Mouse (Mus musculus) ES-Bruce4 (cell line): ENCODE data around the gene Nfya. TPM values are rescaled to one million over a fixed set of nuclear protein-coding genes. Genes with fewer than 3 reads are reported as not detected.
A peak's percentile ranks its signal among the peaks of the same experiment; 100 is the strongest.

Experiments used
- H3K27ac ChIP-seq: 2 replicates; pipeline ENCODE4 v1.5.1; 2012; ENCODE audit warnings: low read length, inconsistent platforms; ENCODE audit not compliant: insufficient read depth
- H3K27me3 ChIP-seq: 2 replicates; pipeline ENCODE4 v1.6.1; 2012; ENCODE audit warnings: mild to moderate bottlenecking, low read length, inconsistent platforms; ENCODE audit not compliant: control insufficient read depth, poor library complexity, insufficient read depth, severe bottlenecking
- H3K36me3 ChIP-seq: 2 replicates; pipeline ENCODE4 v1.6.1; 2012; ENCODE audit warnings: inconsistent platforms, mild to moderate bottlenecking, low read length, moderate library complexity; ENCODE audit not compliant: control insufficient read depth, poor library complexity, insufficient read depth, severe bottlenecking
- H3K4me1 ChIP-seq: one replicate; pipeline ENCODE4 v1.8.1; 2011; ENCODE audit warnings: low read length; ENCODE audit not compliant: control insufficient read depth, insufficient read depth
- H3K4me3 ChIP-seq: 2 replicates; pipeline ENCODE4 v1.5.1; 2011; ENCODE audit warnings: low read depth, mild to moderate bottlenecking, low read length
- H3K9ac ChIP-seq: 2 replicates; pipeline ENCODE4 v1.6.1; 2012; ENCODE audit warnings: low read depth, mild to moderate bottlenecking, inconsistent platforms; ENCODE audit not compliant: poor library complexity, severe bottlenecking
- H3K9me3 ChIP-seq: replicated peaks from 2 replicates; pipeline ENCODE4 v1.6.1; 2012; ENCODE audit warnings: mild to moderate bottlenecking, low read length, inconsistent platforms; ENCODE audit not compliant: control insufficient read depth, poor library complexity, insufficient read depth, severe bottlenecking
- CTCF ChIP-seq: IDR thresholded peaks from one replicate; pipeline ENCODE4 v1.8.1; 2011; ENCODE audit warnings: low read depth, low read length
- EP300 ChIP-seq: IDR thresholded peaks from 2 replicates; pipeline ENCODE4 v1.6.1; 2011; ENCODE audit warnings: low read depth, low read length; ENCODE audit not compliant: insufficient read depth
- POLR2A ChIP-seq: IDR thresholded peaks from one replicate; pipeline ENCODE4 v1.8.1; 2011; ENCODE audit warnings: low read length; ENCODE audit not compliant: insufficient read depth
- polyA plus RNA-seq: library from polyadenylated mRNA; stranded (reverse); fragments of >200 nt; gene quantifications from 2 replicates; pipeline ENCODE4 v1.2.4, GENCODE M21; 2011; ENCODE audit warnings: low read depth; ENCODE audit not compliant: missing spikeins, insufficient read depth, insufficient read length

Gene Nfya
- polyA plus RNA-seq, 1 experiment: 60.1 TPM

DNA sequence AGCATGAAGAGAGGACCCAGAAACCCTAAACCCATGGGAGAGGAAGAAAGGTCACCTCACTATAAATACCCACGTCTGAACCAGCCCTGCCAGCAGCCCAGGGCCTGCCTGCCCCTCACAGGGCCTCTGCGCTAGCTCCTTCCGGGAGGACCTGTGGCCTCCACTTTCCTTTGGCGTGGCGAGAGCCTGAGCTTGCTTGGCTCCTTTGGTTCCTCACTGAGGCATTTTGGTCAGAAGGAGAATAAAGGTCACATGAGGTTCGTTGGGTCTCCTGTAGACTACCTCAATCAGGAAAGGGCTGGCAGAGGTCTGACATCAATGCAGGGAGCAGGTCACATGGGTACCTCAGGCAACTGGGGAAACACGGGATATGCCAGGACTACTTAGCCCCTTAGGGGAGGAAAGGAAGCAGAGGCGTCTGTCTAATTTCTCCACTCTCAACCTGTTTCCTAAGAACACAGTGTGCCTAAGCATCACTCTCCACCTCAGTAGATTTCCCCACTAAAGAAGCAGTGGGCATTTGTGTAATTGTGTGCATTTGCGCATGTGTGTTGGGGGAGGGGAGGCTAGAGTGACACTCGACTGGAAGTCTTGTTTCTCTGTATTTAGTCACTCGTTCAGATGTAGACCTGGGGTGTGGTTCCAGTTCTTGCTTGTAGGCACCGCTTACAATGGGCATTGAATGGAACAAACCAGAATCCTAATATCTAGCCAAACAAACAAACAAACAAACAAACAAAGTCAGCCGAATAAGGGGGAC is 17.5 kb upstream of the Nfya start:
- no peaks in the 10 kb centered on the region for H3K27me3 ChIP-seq
- H3K4me1 ChIP-seq: peaks cover 9% of the 10 kb centered on the region

DNA sequence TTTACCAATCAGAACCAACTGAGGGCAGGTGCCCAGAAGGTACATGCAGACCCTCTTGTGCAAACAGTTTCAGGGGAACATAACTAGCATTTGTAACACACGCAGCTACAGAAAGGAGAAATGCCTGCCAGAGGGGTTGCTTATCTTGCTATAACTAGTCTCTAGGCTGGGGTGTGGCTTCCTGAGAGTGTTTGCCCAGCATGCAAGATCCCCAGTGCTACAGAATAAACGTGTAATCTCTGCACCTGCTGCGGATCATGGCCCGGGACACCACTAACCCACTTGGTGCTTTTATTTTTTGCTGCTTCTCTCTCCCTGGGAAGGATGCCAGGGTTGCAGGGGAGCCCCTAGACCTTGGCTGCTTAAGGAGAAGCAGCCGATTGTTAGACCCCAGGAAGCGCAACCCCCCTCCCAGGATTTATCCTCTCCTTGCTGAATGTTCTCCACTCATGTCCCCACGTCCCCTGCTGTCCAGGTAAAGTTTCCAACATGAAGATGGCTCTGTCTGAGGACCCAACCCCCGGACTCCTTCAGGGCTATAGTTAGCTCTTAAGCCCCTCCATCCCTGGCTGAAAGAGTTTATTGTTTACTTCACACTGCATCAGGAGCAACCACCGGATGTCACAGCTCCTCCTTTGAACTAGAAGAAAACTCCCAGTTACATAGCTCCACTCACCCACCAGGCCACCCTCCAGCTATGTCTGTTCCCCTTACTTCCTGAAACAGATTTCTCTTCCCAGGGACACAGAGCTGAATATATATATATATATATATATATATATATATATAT is 16.3 kb upstream of the Nfya start:
- Histone ChIP-seq H3K9me3 (no peaks in the 10 kb centered on the region), H3K27ac (no peak overlapping the region), H3K27me3 (no peaks in the 10 kb centered on the region), H3K9ac (no peak overlapping the region), H3K4me3 (no peak overlapping the region), H3K36me3 (no peaks in the 10 kb centered on the region), H3K4me1 (peaks cover 4% of the 10 kb centered on the region)
- TF ChIP-seq CTCF (no peak), EP300 (no peak), POLR2A (no peak)

More for the DNA sequence above, 17.5 kb upstream of the Nfya start:
- H3K27ac ChIP-seq: peak overlapping the region; percentile 45; the same call in 1 of the 2 replicates
- H3K36me3 ChIP-seq: no peaks in the 10 kb centered on the region
- H3K9ac ChIP-seq: peak overlapping the region; percentile 3; the same call in 1 of the 2 replicates
- no peak for TF ChIP-seq POLR2A
- TF ChIP-seq EP300: no peak
- no peak for TF ChIP-seq CTCF
- no peaks in the 10 kb centered on the region for H3K9me3 ChIP-seq
- no peak overlapping the region for H3K4me3 ChIP-seq

DNA sequence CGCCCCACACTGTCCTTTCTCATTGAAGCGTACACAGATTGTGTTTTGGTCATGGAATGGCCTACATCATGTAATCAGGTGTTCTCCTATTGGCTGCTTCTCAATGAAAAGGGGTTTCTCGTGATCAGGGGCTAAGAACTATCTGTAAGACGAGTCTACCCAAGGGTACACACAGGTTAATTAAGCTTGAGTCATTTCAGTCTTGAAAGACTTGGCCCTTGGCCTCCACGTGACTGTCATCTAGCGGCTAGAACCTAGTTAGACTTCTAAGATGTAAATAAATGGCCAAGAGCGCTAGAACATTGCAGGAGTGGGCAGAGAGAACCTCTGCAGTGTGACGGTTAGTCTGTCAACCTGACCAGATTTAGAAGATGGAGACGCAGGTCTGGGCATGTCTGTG is 14.5 kb upstream of the Nfya start:
- Histone ChIP-seq H3K36me3 (no peaks in the 10 kb centered on the region; the same call in 1 of the 2 replicates), H3K27ac (no peak overlapping the region), H3K27me3 (no peaks in the 10 kb centered on the region), H3K4me1 (peaks cover 2% of the 10 kb centered on the region), H3K9me3 (no peaks in the 10 kb centered on the region), H3K9ac (no peak overlapping the region), H3K4me3 (no peak overlapping the region)
- TF ChIP-seq POLR2A (no peak), EP300 (no peak), CTCF (no peak)

DNA sequence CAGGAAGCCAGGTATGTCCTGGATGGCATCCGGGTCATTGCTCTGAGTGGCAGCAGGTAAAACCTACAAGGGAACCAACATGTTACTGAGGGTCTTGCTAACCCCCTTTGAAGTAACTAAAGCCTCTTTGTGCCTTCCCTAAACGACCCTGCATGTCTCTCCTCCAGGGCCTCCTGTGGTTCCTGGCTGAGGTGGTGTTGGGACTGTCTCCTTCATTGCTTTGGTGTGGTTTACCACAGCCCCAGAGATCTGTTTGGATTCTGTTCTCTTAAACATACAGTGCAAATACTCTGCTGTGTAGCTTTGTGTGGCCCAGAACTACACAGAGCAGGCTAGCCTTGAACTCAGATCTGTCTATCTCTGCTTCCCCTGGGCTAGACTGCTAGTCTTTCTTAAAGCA is 9.9 kb upstream of the Nfya start:
- Histone ChIP-seq H3K36me3 (peaks cover 32% of the 10 kb centered on the region), H3K4me1 (peaks cover 2% of the 10 kb centered on the region), H3K27me3 (no peaks in the 10 kb centered on the region), H3K9me3 (no peaks in the 10 kb centered on the region), H3K27ac (no peak overlapping the region), H3K4me3 (no peak overlapping the region), H3K9ac (no peak overlapping the region)
- TF ChIP-seq POLR2A (no peak), EP300 (no peak), CTCF (no peak)

DNA sequence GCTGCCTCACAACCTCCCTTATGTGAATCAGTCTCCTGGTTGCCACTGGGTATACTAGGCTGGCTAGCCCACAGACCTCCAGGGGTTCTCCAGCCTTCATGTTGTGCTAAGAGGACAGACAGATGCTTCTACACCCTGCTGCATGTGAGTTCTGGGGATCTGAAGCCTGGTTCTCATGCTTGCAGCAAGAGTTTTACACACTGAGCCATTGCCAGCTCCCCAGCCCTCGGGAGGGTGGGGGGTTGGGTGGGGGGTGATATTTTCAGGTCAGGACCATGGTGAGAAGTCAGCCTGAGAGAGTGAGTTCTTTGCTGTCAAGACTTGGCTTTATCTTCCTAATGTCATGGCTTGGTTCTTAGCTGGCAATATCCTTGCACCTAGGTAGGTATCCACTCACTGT is 9.1 kb upstream of the Nfya start:
- Histone ChIP-seq H3K4me3 (no peak overlapping the region), H3K9ac (no peak overlapping the region), H3K36me3 (peaks cover 37% of the 10 kb centered on the region), H3K27ac (no peak overlapping the region), H3K9me3 (no peaks in the 10 kb centered on the region), H3K4me1 (peaks cover 2% of the 10 kb centered on the region), H3K27me3 (no peaks in the 10 kb centered on the region)
- TF ChIP-seq EP300: no peak
- no peak for TF ChIP-seq CTCF
- TF ChIP-seq POLR2A: no peak

DNA sequence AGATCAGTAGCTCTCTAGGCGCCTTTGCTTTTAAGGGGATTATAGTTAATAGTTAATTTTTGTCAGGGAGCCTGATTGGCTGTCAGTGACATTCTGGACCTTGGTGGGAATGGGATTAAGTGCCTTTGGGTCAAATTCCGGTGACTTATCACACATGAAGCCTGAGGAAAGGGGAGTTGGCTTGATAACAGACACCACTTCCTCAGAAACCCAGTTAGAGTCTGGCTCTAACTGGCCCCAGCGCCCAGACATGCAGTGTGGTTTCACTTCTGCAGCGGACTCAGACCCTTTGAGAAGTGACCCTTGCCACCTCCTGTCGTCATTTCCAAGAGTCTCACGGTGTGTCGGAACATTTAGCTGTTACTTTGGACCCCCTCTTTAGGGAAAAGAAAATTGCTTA is 8.5 kb upstream of the Nfya start:
- H3K4me3 ChIP-seq: no peak overlapping the region
- no peak overlapping the region for H3K9ac ChIP-seq
- no peaks in the 10 kb centered on the region for H3K27me3 ChIP-seq

More for the DNA sequence above, 8.5 kb upstream of the Nfya start:
- Histone ChIP-seq H3K36me3 (peaks cover 42% of the 10 kb centered on the region), H3K27ac (no peak overlapping the region), H3K4me1 (no peaks in the 10 kb centered on the region), H3K9me3 (no peaks in the 10 kb centered on the region)
- TF ChIP-seq POLR2A (no peak), CTCF (no peak), EP300 (no peak)
